Mouse (Mus musculus) MEL (cell line): ENCODE measurements around the gene Gnrhr.

Source experiments
- CTCF ChIP-seq, 3 experiments: IDR thresholded peaks in 2 of 3; conservative IDR thresholded peaks in 1 of 3; 2 replicates each; pipeline ENCODE4 v1.5.1; 2011 to 2012; ENCODE audit warnings: low read length in 3 of 3, low read depth in 2 of 3, mild to moderate bottlenecking in 2 of 3, improper control_type of control experiment in 1 of 3, inconsistent platforms in 1 of 3, mixed read lengths in 1 of 3, moderate library complexity in 1 of 3; ENCODE audit not compliant: control insufficient read depth in 1 of 3, insufficient read depth in 1 of 3, poor library complexity in 1 of 3, severe bottlenecking in 1 of 3
- RAD21 ChIP-seq: IDR thresholded peaks from 2 replicates; pipeline ENCODE4 v1.6.1; 2011; ENCODE audit warnings: mild to moderate bottlenecking, low read depth, low read length, improper control_type of control experiment
- ZC3H11A ChIP-seq: IDR thresholded peaks from 2 replicates; pipeline ENCODE4 v1.6.1; 2012; ENCODE audit warnings: low read depth, mild to moderate bottlenecking, inconsistent platforms, low read length, improper control_type of control experiment
- ZNF384 ChIP-seq: IDR thresholded peaks from 2 replicates; pipeline ENCODE4 v1.6.1; 2012; ENCODE audit warnings: low read depth, mild to moderate bottlenecking, inconsistent platforms, low read length, improper control_type of control experiment

DNA sequence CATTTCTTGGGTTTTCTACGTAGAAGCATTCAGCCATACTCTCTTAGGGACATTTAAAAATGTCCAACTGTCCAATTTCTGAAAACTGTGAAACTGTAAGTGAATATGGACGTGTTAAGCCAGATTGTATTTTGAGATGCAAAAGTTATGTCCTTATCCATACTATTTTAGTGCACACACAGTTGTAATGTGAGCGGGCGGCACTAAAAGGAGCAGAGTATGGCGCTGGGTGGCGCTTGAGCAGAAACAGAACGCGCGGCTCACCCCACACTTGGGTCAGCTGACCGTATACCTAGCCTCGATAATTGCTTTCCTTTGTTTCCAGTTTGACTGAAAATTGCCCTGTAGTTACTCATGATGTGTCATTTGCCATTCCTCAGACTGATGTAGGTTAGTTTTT is 48.9 kb upstream of the Gnrhr start:
- no peak for TF ChIP-seq ZC3H11A
- no peak for TF ChIP-seq ZNF384
- no peak for TF ChIP-seq RAD21
- no peak for TF ChIP-seq CTCF (IDR thresholded peaks at IDR 0.05 in 2 of 3, conservative IDR thresholded peaks at IDR 0.05 in 1 of 3; ENCODE audit: control insufficient read depth in 1 of 3, insufficient read depth in 1 of 3, low read depth in 2 of 3, low read length in 3 of 3, poor library complexity in 1 of 3, severe bottlenecking in 1 of 3)
